Mouse (Mus musculus) embryonic facial prominence, embryonic 13.5 days (tissue): ENCODE results near the gene Spdye4a. TPM values are rescaled to one million over a fixed set of nuclear protein-coding genes. Genes with fewer than 3 reads are reported as not detected.

Experiments used
- ATAC-seq: fragments of 200-750 bp; cut with Nextera tagmentation; 2 replicates; pipeline ENCODE4 v1.8.0; 2017; ENCODE audit warnings: low read depth; ENCODE audit not compliant: insufficient number of reproducible peaks, insufficient read depth, low FRiP score, low TSS enrichment
- H3K27ac ChIP-seq: fragments of 300-500 bp; sonication (generic); 2 replicates; pipeline ENCODE4 v1.5.1; 2015; ENCODE audit warnings: moderate library complexity, mild to moderate bottlenecking, inconsistent platforms
- H3K27me3 ChIP-seq: fragments of 300-500 bp; sonication (generic); 2 replicates; pipeline ENCODE4 v1.6.1; 2015; ENCODE audit warnings: mild to moderate bottlenecking, inconsistent platforms
- H3K36me3 ChIP-seq: fragments of 300-500 bp; sonication (generic); 2 replicates; pipeline ENCODE4 v1.6.1; 2015; ENCODE audit warnings: mild to moderate bottlenecking, inconsistent platforms
- H3K4me1 ChIP-seq: fragments of 300-500 bp; sonication (generic); 2 replicates; pipeline ENCODE4 v1.6.1; 2015; ENCODE audit warnings: inconsistent platforms
- H3K4me2 ChIP-seq: fragments of 300-500 bp; sonication (generic); 2 replicates; pipeline ENCODE4 v1.6.1; 2015; ENCODE audit warnings: moderate library complexity, mild to moderate bottlenecking, inconsistent platforms
- H3K4me3 ChIP-seq: fragments of 300-500 bp; sonication (generic); 2 replicates; pipeline ENCODE4 v1.5.1; 2015; ENCODE audit warnings: mild to moderate bottlenecking, inconsistent platforms
- H3K9ac ChIP-seq: fragments of 300-500 bp; sonication (generic); 2 replicates; pipeline ENCODE4 v1.6.1; 2015; ENCODE audit warnings: mild to moderate bottlenecking, inconsistent platforms
- H3K9me3 ChIP-seq: fragments of 300-500 bp; sonication (generic); 2 replicates; pipeline ENCODE4 v1.6.1; 2016; ENCODE audit warnings: inconsistent platforms
- WGBS: fragments of 180-500 bp; shearing (Covaris S2); methylation state at CpG from one replicate; pipeline ENCODE4 v1.1.7; 2015; ENCODE audit warnings: mixed read lengths; 5-methylcytosine and 5-hydroxymethylcytosine counted together
- polyA plus RNA-seq: library from polyadenylated mRNA; unstranded; fragments of >200 nt; fragmentation: Nextera tagmentation; extraction: Ambion mirVana; gene quantifications from 2 replicates; pipeline ENCODE4 v1.2.1, GENCODE M21; 2015

Gene Spdye4a
- polyA plus RNA-seq, 1 experiment from 2014 or later: not detected

DNA sequence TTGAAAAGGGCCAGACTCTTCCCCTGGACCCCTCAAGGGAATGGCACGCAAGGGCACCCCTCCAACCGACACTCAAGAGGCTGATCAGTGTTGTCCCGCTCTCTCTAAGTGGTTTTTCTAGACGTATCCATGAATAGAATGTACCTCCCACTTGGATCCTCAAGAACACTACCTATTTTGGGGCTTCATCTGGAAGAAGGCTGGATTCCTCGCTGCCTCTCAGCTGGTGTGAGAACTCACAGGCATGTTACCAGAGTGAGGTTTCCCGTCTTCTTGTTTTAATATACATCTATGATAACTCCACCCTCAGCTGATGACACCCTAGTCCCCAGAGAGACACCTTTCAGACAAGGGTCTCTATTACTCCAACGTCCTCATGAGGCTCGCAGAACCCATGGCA is 34.9 kb upstream of the Spdye4a start:
- 94% methylated on average over 8 of the region's 8 CpGs for WGBS
- Histone ChIP-seq H3K36me3 (peaks cover 82% of the 10 kb centered on the region), H3K27me3 (peaks cover 22% of the 10 kb centered on the region), H3K9ac (no peak overlapping the region), H3K4me1 (no peaks in the 10 kb centered on the region), H3K4me3 (no peak overlapping the region), H3K27ac (no peak overlapping the region), H3K9me3 (no peaks in the 10 kb centered on the region), H3K4me2 (no peak overlapping the region)
- no peak for ATAC-seq

DNA sequence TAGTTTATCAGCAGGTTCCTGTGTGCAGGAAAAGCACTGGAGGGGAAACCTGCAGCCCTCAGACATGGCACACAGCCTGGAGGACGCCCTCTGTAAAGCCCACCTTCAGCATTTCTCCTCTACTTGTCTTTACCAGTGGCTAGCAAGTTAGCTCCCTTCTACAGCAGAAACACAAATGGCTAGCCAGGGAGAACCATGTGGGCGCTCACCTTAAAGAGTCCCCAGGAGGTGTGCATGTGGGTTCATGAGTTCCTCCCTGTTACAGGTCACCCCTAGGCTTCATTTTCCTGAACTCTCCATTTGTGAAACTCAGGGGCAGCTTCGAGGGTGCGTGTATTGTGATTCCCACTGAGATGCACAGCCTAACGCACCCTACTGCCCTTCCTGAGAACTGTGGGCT is 29.1 kb upstream of the Spdye4a start:
- H3K27me3 ChIP-seq: peaks cover 81% of the 10 kb centered on the region
- H3K36me3 ChIP-seq: peaks cover 82% of the 10 kb centered on the region
- no peak overlapping the region for H3K4me3 ChIP-seq
- H3K9me3 ChIP-seq: no peaks in the 10 kb centered on the region
- no peak overlapping the region for H3K4me2 ChIP-seq
- H3K9ac ChIP-seq: no peak overlapping the region
- H3K27ac ChIP-seq: no peak overlapping the region
- peaks cover 23% of the 10 kb centered on the region for H3K4me1 ChIP-seq
- ATAC-seq: no peak
- 82% methylated on average over 5 of the region's 5 CpGs for WGBS

DNA sequence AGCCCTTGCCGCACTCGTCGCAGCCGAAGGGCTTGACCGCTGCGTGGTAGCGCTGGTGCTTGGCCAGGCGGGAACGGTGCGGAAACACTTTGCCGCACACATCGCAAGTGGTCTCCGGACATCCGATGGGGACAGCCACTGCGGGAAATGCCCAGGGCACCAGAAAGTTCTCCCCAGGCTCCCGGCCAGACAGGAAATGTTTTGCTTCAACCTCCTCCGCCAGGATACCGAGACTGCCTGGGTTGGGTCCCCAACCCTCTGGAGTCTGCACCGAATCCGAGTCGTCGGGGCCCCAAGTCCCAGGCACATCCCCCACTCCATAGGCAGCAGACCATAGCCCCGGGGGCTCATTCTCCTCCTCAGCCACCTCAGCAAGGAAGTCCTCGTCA is 28.4 kb upstream of the Spdye4a start:
- H3K27me3 ChIP-seq: peaks cover 82% of the 10 kb centered on the region
- peaks cover 23% of the 10 kb centered on the region for H3K4me1 ChIP-seq
- WGBS: 23% methylated on average over 24 of the region's 24 CpGs
- peak overlapping the region; percentile 48; the same call in 1 of the 2 replicates for H3K4me3 ChIP-seq
- no peaks in the 10 kb centered on the region for H3K9me3 ChIP-seq
- no peak overlapping the region for H3K27ac ChIP-seq
- peaks cover 77% of the 10 kb centered on the region for H3K36me3 ChIP-seq
- no peak for ATAC-seq
- H3K4me2 ChIP-seq: 0 out of 2 replicates have a peak overlapping the region, but pooled peaks have one; percentile 81
- H3K9ac ChIP-seq: no peak overlapping the region

DNA sequence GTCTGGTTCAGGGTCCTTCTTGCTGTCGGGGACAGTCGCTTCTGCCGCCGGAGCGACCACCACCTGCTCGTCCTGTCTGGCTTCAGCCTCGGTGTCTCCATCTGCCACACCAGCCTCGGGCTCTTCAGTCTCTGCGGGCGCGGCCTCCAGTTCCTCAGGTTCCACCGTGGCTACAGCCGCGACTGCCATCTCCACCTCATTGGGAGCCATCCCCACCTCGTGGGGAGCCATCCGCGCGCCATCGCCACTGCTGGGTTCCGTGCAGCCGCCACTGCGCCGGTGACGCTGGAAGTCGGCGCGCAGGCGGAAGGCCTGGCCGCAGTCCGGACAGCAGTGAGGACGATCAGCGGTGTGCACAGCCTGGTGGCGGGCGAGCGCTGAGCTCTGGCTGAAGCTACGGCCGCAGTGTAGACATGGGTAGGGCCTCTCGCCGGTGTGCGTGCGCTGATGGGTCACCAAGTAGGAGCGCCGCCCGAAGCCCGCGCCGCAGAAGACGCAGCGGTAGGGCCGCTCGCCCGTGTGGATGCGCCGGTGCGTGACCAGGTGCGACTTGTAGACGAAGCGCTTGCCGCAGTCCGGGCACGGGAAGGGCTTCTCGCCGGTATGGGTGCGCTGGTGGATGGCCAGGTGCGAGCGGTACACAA is 27.9 kb upstream of the Spdye4a start:
- WGBS: 12% methylated on average over 66 of the region's 66 CpGs
- H3K4me3 ChIP-seq: peak overlapping the region; percentile 48
- peaks cover 82% of the 10 kb centered on the region for H3K27me3 ChIP-seq
- ATAC-seq: no peak
- no peaks in the 10 kb centered on the region for H3K9me3 ChIP-seq
- peak overlapping the region; percentile 81 for H3K4me2 ChIP-seq
- no peak overlapping the region for H3K27ac ChIP-seq
- H3K4me1 ChIP-seq: peaks cover 23% of the 10 kb centered on the region
- H3K9ac ChIP-seq: 0 out of 2 replicates have a peak overlapping the region, but pooled peaks have one; percentile 68
- peaks cover 77% of the 10 kb centered on the region for H3K36me3 ChIP-seq

DNA sequence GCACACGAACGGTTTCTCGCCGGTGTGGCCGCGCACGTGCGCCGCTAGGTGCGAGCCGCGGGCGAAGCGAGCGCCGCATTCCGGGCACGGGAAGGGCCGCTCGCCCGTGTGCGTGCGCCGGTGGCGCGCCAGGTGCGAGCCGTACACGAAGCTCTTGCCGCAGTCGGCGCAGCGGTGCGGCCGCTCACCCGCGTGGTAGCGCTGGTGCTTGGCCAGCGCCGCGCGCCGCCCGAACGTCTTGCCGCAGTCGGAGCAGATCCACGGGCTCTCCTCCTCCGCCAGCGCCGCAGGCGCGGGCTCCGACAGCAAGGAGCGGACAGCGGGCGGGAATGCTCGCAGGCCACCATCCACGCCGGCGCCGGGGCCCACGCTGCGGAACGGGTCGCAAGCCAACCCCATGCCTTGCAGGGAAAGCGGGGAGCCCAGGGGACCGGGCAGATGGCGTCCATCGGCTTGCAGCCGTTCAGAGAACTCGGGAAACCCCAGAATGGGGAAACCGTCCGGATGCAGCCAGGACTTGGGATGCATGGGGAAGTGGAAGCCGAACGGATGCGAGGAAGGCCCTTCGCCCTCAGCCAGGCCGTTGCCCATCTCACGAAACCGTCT is 27.3 kb upstream of the Spdye4a start:
- ATAC-seq: no peak
- H3K36me3 ChIP-seq: peaks cover 77% of the 10 kb centered on the region

DNA sequence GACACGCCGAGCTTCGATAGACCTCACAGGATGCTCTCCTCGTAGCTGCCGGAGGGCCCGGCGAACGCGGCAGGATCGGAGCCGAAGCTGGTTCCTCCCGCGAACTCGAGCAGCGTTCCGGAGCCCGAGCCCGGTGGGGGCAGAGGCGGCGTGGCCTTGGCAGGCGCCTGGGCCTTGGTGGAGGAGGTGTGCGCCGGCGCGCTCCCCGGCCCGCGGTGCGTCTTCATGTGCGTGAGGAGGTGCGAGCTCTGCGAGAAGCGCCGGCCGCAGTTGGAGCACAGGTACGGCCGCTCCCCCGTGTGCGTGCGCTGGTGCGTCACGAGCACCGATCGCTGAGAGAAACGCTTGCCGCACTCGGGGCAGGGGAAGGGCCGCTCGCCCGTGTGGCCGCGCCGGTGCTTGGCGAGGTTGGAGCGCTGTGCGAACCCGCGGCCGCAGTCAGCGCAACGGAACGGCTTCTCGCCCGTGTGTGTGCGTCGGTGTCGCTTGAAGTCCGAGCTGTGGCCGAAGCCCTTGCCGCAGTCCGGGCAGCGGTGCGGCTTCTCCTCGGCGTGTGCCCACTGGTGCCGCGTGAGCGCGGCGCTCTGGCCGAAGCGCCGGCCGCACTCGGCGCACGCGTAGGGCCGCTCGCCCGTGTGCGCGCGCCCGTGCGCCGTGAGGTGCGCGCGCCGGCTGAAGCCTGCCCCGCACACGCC is 26.6 kb upstream of the Spdye4a start:
- Histone ChIP-seq H3K36me3 (peaks cover 73% of the 10 kb centered on the region), H3K27ac (no peak overlapping the region), H3K4me3 (peak overlapping the region; percentile 48), H3K9ac (peak overlapping the region; percentile 68), H3K4me1 (peaks cover 23% of the 10 kb centered on the region), H3K27me3 (peaks cover 77% of the 10 kb centered on the region), H3K9me3 (no peaks in the 10 kb centered on the region), H3K4me2 (peak overlapping the region; percentile 81)
- WGBS: 3% methylated on average over 103 of the region's 103 CpGs
- ATAC-seq: peak; percentile 15; the same call in 1 of the 2 replicates

More for the DNA sequence above, 27.3 kb upstream of the Spdye4a start:
- H3K27ac ChIP-seq: no peak overlapping the region
- H3K27me3 ChIP-seq: peaks cover 81% of the 10 kb centered on the region
- H3K4me3 ChIP-seq: peak overlapping the region; percentile 48
- peaks cover 23% of the 10 kb centered on the region for H3K4me1 ChIP-seq
- H3K4me2 ChIP-seq: peak overlapping the region; percentile 81
- 3% methylated on average over 81 of the region's 81 CpGs for WGBS
- no peaks in the 10 kb centered on the region for H3K9me3 ChIP-seq
- peak overlapping the region; percentile 68 for H3K9ac ChIP-seq

DNA sequence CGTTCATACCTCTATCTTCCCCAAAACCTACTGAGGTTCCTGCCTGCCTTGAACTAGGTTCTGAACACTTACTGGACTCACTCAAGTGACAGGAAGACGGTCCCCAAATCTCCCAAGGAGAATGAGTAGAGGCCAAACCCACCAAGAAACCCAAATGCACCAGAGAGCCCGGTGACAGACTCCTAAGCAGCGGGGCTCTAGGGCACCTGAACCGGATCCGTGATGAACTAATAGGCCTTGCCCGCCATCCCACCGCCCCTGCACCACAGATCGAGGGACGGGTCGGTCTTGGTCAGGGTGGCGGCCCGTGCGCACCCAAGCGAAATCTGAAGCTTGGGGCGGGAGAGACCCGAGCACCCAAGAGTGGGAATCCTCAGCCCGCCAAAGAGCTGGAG is 26.1 kb upstream of the Spdye4a start:
- no peak for ATAC-seq
- Histone ChIP-seq H3K27me3 (peaks cover 71% of the 10 kb centered on the region), H3K27ac (no peak overlapping the region), H3K4me3 (peak overlapping the region; percentile 48), H3K4me1 (peaks cover 23% of the 10 kb centered on the region), H3K36me3 (peaks cover 73% of the 10 kb centered on the region), H3K9ac (no peak overlapping the region), H3K4me2 (peak overlapping the region; percentile 81), H3K9me3 (no peaks in the 10 kb centered on the region)
- WGBS: 25% methylated on average over 18 of the region's 18 CpGs

DNA sequence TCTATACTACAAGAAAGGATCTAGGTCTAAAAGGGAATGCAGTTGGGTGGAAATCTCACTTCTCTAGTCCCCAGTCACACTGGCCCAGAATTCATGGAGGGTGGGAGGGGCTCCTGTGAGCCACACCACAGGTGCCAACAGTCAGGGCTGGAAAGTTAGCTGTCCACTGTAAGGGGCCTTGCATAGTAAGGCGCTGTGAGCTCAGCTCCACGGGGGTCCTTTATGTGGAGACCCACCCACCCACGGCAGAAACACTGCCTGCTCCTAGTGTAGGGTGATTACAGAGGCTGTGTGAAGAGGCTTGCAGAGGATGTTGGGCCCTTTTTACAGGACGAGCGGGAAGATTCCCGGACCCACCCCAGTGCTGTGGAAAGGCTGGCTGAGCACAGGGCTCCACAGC is 25.3 kb upstream of the Spdye4a start:
- no peak for ATAC-seq
- Histone ChIP-seq H3K9ac (no peak overlapping the region), H3K4me1 (peaks cover 23% of the 10 kb centered on the region), H3K27me3 (peaks cover 64% of the 10 kb centered on the region), H3K4me3 (no peak overlapping the region), H3K4me2 (no peak overlapping the region), H3K27ac (no peak overlapping the region), H3K36me3 (peaks cover 73% of the 10 kb centered on the region), H3K9me3 (no peaks in the 10 kb centered on the region)
- WGBS: 44% methylated on average over 6 of the region's 6 CpGs

DNA sequence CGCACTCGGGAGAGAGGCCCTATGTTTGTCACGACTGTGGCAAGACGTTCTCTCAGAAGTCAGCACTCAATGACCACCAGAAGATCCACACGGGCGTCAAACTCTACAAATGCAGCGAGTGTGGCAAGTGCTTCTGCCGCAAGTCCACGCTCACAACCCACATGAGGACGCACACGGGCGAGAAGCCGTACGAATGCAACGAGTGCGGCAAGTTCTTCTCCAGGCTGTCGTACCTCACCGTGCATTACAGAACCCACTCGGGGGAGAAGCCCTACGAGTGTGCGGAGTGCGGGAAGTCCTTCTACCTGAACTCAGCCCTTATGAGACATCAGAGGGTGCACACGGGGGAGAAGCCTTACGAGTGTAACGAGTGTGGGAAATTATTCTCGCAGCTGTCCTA is 18.2 kb upstream of the Spdye4a start:
- Histone ChIP-seq H3K9ac (no peak overlapping the region), H3K9me3 (no peaks in the 10 kb centered on the region), H3K4me1 (no peaks in the 10 kb centered on the region), H3K4me3 (no peak overlapping the region), H3K27ac (no peak overlapping the region), H3K27me3 (no peaks in the 10 kb centered on the region), H3K36me3 (peaks cover 94% of the 10 kb centered on the region), H3K4me2 (no peak overlapping the region)
- WGBS: 97% methylated on average over 26 of the region's 26 CpGs
- ATAC-seq: no peak

DNA sequence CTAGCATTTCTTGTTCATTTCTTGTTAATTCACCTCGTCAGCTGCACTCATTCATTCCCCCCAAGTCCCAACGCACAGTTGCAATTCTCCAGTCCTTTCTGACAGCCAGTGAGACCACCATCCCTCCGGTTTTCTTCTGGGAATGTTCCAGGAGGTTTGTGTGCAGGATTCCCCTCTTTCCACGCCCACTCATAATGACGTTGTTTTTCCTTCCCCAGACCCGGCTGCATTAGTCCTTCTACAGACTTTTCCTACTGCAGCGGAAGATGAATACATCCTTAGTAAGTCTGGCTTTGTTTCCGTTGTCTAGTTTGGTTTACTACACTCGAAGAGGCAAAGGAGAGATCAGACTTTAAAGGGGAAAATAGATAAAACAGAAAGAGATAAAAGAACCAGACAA is 9.3 kb upstream of the Spdye4a start:
- 37% methylated on average over 9 of the region's 9 CpGs for WGBS
- no peak for ATAC-seq
- Histone ChIP-seq H3K4me2 (peak overlapping the region; percentile 79), H3K9ac (peak overlapping the region; percentile 95), H3K27me3 (no peaks in the 10 kb centered on the region), H3K9me3 (no peaks in the 10 kb centered on the region), H3K4me3 (peak overlapping the region; percentile 85), H3K4me1 (peaks cover 14% of the 10 kb centered on the region), H3K36me3 (peaks cover 39% of the 10 kb centered on the region), H3K27ac (no peak overlapping the region)

DNA sequence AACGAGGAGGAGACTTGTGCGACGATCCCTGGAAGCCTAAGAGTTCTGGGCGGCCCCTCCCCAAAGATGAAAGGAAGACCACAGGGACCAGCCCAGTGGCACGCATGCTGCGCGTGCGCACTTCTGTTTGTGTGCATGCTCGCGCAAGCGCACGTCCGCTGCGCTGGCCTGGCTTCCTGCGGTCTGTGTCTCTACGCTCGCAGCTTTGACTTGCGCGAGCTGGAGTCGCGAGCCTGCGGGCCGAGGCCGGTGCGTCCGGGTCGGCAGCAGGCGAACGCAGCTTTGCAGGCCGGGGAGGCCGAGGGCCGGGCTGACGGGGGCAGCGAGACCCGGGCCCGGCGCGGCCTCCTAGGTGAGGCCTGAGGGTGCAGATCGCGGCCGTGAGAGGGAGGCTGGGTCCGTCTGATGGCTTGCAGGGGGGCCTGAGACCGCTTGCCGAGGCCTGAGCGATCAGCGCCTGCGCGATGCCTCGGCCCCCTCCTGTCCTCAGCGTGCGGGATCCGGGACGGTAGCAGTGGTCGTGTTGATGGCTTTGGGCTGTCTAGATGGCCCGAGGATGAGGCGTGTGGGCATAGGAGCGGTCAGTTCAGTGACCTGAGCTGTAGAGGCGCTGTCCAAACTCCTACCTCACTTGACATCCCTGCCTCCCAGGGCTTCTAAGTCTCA is 8.5 kb upstream of the Spdye4a start, which contains the start of gene Zfp12:
TSS of gene Zfp12 (plus strand) at position 136 of the 666 bp plus-strand sequence.
- H3K27me3 ChIP-seq: no peaks in the 10 kb centered on the region
- peak within 1 kb of the TSS; percentile 95 for H3K9ac ChIP-seq
- ATAC-seq: peak; percentile 96
- peaks cover 30% of the 10 kb centered on the region for H3K36me3 ChIP-seq
- WGBS: under 1% methylated on average over 57 of the region's 58 CpGs
- H3K27ac ChIP-seq: peak within 1 kb of the TSS; percentile 98
- H3K4me1 ChIP-seq: peaks cover 14% of the 10 kb centered on the region
- peak within 1 kb of the TSS; percentile 79 for H3K4me2 ChIP-seq
- no peaks in the 10 kb centered on the region for H3K9me3 ChIP-seq
- H3K4me3 ChIP-seq: peak within 1 kb of the TSS; percentile 85
